Mouse (Mus musculus) B cell, adult 2 months (primary cell): ENCODE measurements around the gene Wdr60.

ENCODE experiments used
- DNase-seq, 2 experiments: peaks; one replicate each; pipeline ENCODE4 v3.0.0; 2022

The Wdr60 gene

DNA sequence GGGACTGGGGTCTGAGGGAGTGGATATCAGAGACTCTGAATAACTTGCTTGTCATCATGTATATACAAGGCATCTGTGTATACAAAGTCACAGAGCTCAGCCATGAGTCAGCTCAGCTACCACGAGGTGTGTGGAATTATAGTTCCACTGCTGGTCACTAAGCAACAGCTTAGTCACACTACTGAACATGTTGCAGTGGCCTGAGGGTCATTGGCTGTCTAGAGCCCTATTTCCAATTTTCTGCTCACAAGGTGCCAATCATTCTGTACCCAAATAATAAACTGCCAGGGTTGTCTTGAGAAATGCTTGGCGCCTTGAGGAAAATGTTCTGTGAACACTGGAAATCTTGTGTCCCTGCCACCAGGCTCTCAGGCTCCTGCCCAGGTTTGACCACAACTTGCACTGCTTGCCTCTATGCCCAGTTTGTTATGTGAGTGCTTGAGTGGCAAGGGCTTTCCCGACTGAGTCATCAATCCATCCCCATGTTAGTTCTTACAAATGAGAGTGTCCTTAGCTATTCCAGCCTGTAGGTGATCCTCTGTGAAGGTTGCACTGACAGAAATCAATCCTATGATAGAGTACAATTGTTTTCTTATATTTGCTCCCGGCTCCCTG, 81.3 kb downstream of the Wdr60 start:
- DNase-seq = no peak

DNA sequence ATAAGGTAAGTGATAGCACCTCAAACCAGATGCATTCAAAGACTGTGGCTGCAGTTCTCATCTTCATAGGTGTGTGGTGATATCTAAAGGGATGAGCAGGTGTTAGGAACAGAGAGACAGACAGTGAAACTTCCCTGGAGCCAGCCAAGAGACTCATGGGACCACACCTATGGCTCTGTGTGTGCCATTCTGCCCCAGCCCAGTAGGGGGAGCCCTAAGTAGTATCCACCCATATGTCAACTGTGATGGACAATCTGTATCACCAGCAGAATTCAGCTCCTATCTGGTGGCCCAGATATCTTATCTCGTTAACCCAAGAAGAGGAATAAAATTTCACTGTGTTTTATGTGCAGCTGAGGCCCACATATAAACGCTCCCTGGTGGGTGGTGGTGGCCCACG, 85.9 kb downstream of the Wdr60 start:
- DNase-seq = peak; percentile 70 to 73

GRCm38 (mm10) chr12:116169666-116170065, 93.2 kb downstream of the Wdr60 start:
- DNase-seq = no peak

GRCm38 (mm10) chr12:116165368-116165767, 97.5 kb downstream of the Wdr60 start:
- no peak for DNase-seq

- DNase-seq = no peak
Observed at GRCm38 (mm10) chr12:116159695-116160094, 103.1 kb downstream of the Wdr60 start.

- DNase-seq = no peak
Observed at GRCm38 (mm10) chr12:116159223-116159622, 103.6 kb downstream of the Wdr60 start.

DNA sequence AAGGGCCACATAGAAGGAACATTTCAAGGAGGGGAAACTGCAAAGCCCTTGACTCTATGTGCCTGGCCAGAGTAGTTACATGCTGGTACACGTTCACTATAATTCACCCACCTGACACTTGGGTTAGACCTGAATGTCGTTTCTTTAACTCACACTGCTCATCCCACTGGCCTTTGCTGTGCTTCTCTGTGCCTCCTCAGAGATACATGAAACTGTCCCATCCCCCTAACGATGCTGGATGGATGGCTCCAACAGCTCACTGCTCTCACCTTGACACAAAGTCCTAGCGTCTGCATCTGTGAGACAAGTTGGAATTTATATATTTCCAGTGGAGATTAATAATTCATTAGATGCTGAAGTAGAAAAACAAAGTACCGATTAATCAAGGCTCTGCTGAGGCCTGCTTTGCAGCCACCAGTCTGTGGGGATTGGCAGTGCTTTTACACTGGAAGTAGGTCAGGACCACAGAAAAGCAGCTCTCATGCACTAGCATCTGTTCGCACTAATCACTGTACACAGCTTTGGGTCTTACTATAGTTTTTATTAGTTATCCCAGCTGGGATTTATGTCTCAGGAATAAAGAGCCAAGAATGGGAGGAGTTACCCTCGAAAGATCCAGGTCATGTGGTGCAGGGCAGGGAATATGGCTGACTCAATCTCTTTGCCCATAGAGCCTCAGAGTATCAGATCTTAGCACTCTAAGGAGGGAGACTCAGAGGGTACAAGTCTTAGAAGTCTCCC, 105.9 kb downstream of the Wdr60 start:
- DNase-seq = no peak
